Mouse (Mus musculus) right cerebral cortex, postnatal 10 days (tissue): ENCODE results near the gene Cdkn1b.

Source experiments
- DNase-seq, 2 experiments: peaks; one replicate each; pipeline ENCODE4 v3.0.0; 2021; ENCODE audit warnings: low spot score in 2 of 2

The Cdkn1b gene

DNA sequence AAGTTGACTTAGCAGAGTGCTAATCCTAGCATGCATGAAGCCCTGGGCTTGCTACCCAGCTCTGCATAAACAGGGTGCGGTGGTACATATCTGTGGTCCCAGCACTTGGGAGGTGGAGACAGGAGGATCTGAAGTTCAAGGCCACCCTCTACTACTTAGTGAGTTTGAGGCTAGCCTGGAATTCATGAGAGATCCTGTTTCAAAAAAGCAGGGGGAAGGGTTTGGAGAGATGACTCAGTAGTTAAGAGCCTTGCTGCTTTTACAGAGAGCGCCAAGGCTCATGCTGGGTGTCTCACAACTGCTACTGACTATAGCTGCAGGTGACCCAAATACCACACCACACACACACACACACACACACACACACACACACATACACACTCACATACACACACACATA, 49.3 kb downstream of the Cdkn1b start:
- DNase-seq, result no peak

DNA sequence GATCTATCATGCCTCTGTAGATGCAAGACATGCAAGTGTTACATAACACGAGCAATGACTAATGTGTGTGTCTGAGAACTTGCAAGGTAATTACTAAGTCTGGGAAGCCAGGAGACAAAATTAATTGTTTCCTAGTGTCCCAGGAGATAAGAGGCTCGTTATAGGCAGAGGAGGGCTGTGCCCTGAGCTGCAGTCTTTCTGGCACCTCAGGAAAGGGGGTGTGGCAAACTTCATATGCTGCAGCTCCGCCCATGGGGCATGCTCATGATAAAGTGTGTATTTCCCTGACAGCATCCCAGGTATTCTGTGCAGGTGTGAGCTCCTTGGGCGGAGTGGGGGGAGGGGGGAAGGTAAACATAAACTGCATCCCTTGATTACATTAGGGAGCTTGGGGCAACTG, 51.9 kb downstream of the Cdkn1b start:
- DNase-seq, result no peak
